Mouse (Mus musculus): ENCODE measurements around the gene Zfp445.

Gene Zfp445

DNA sequence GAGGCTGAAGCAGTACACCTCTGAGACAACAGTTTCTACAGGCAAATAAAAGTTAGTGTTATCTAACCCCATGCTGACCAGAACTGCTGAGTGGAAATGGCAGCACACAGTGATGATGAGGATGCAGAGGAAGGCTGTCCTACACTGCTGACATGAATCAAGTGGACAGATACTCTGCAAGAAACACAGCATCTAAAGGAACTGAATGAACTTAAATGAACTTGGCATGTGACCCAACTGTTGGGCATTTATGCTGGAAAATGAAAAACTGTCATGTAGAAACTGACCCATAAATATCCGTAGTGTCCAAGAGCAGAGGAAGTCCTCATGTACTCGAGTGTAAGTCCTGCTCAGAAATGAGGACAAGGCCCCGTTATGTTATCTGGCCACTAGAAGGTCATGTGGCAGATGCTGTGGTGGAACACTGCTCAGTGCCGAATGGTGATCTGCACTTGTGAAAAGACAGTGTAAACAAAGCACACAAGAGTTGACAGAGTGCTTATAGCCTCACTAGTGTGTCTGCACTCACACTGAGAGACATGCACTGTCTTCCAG lies 35.9 kb downstream of the Zfp445 start:
- no peak for DNase-seq

DNA sequence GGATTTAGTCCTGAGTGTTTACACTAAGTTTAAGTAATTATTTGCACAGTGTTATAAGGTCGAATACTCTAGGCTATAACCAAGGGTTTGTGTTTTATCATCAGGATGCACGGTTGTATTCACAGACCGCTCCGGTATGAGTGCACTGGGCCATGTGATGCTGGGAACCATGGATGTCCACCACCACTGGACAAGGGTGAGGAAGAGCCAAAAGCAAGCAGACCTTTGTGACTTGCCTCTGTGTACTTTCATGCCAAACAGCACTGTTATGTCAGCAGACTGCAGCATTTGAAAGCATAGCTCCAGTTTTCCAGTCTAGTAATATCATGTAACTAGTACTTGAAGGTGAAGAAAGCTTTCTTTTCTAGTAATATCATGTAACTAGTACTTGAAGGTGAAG lies 39.1 kb downstream of the Zfp445 start:
- no peak for DNase-seq

DNA sequence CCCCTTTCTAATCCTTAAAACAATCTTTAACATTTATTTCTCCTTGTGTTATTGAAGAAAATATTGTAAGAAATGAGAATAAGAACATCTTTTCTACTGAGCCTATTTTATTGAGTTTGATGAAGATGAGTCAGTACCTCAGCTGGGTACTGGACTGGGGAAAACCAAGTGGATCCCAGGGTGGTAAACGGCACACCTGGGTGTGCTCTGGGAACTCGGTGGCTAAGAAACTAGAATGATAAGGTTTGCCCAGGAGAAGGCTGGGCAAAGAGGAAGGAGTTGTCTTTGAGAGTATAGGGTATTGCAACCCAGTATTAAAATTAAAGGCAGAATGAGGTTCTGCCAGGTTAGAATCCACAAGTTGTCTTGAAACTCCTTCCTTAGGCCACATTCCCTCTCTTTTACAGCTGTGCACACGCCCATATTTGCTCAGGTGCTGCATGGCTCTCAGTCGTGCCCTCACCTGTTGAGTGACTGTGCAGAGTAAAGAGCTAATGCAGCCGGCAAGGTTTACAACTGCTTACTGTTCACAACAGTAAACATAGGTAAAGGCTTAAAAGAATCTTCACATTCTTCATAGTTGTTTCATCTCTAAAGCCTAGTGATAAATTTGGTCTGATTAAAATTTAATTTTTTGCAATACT lies 42.3 kb downstream of the Zfp445 start:
- no peak for DNase-seq

DNA sequence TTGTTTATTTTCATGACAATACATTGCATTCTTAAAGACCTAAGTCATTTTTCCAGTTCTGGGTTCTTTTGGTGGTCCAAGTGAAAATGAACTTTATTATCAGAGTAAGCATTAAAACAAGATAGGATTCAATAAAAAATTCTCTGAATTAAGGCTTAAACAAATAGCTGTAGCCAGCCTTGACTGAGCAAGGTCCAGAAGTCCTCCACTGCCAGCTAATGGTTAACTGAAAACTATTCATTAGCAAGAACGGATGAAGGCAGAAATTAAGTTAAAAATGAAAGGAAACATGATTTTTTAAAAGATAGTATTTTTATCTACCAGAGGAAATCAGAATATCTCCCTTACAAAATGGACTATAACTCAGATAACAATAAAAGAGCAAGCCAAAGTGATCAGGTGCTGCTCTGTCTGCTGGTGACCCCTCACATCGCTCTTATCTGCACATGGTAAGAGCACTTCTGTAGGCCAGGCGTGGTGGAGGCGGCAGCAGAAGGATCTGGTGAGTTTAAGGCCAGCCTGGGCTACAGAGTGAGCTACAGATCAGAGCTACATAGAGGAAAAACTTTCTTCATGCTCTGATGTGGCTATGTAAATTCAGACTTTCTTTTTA lies 50.5 kb downstream of the Zfp445 start:
- DNase-seq: no peak

DNA sequence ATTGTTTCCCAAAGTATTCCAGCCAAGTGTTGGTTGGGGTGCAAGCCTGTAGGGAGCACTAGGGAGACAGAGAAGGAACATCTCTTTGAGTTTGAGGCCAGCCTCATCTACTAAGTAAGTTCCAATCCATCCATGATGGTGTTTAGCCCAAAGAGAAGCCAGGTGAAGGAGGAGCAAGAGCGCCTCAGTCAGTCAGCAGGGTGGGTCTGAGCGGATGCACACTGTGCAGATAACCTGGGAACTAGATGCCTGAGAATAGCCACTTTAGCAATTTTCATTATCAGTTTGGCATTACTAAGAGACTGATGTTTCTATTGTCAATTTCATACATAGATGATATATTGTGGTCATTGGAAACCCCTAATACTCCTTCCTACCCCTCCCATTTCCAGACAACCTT lies 51.0 kb downstream of the Zfp445 start:
- DNase-seq: no peak

DNA sequence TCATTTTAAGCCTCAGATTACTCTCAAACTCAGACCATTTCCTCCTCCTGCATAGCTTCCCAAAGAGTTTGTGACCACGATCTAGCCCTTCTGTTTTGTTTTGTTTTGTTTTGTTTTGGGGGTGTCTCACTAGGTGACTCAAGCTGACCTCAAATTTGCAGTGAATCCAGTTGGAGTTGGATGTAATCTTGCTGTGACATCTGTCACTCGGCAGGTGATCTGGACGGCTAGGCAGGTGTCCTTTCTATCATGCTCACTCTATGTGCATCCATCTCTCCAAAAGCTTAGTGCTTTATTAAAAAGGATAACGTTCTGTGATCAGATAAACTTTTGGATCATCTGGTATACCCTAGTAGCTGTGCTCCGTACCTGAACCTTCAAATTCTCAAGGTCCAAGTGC lies 53.4 kb downstream of the Zfp445 start:
- DNase-seq: no peak

DNA sequence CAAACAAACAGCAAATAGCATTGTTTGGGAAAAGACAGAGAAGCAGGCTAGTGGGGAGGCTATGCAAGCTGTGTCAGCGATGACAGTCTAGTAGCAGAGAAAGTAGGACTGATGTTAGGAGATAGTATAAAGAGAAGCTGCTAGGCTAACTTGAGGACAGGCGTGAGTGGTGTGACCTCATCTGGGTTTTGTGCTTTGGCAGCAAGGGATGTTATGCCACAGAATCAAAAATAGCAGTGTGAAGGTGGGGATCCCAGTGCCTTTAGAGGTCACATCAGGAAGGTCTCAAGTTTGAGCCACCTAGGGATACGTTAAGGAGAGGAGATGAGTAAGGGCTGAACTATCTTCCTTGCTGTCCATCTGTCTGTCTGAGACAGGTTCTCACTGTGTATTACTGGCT lies 55.6 kb downstream of the Zfp445 start:
- DNase-seq: no peak

DNA sequence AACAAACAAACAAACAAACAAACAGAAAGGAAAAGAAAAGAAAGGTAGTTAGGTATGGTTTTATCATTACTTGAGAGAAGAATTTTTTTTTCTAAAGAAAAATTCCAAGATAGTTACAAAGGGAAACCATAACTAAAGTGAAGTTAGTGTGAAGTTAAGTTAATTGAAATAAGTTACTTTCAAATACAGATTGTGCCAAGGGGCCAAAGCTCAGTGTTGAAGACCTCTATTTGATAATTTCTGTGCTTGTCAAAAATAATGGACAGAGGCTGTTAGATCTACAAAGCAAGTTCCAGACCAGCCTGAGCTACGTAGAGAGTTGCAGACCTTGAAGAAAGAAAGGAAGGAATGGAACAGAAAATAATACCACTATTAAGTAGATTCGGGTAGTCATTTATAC lies 58.6 kb downstream of the Zfp445 start:
- DNase-seq: no peak

DNA sequence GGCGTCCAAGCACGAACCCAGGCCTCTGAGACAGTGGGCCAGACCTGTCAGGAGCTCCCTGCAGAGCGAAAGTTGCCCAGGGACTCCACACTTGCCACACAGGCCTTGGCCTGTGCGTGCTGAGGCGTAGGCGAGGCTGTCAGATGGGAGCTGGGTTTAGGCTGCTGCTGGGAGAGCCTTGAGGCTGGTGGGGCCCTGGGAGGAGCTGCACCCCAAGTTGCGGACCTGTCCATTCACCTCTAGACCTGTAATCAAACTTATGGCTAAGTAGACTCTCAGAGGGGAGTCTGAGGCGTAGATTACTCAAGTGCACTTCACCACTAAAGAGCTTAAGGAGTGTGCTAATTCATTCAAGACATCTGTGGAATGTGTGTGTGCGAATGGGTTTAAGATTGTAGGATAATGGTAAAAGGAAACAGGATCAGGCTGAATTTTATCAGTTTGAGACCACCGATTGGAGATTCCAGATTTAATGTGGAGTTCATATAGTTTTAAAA lies 59.9 kb downstream of the Zfp445 start:
- DNase-seq: no peak

DNA sequence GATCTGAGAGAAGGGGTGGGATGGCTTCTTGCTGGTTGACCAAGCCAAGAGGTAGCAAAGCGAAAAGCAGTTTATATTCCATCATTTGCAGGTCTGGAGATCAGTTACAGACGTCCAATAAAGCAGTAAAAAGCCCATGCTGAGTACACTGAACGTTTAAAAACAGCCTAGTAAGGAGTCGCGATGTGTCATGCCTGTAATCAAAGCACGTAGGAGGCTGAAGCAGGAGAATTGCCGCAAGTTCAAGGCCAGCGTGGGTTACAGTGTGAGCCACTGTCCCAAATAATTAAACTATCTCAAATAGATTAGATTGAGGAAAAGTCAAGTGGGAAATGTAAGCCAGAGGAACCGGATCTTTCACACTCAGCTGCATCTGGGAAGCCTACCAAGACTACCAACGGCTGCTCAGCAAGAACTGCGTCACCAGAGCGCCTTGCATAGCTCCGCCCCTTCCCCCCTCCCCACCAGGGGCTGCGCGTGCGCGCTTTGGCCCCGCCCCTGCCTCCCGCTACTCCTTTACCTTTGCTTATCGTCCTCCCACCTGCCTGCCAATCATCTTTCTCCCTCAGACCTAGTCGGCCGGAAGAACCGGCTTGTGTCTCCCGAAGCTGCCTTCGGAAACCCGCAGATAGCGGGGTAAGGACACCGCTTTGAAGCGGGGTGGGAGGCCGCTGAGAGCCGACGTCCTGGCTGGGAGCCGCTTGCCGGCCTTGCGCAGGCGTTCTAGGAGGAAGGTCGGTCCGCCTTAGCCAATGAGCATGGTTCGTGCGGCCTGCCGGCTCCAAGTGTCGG lies 60.6 kb downstream of the Zfp445 start, which contains the start of gene Tcaim:
TSS of gene Tcaim (plus strand) at position 487 of the 792 bp plus-strand sequence.
- DNase-seq: peak; percentile 97

Measured in thymus, postnatal 4 days (tissue).